Mouse (Mus musculus) activated CD4-positive, CD25-positive, alpha-beta regulatory T cell, adult 4 months (primary cell): ENCODE results near the gene Pdss2. TPM values are rescaled to one million over a fixed set of nuclear protein-coding genes. Genes with fewer than 3 reads are reported as not detected.

Experiments
- ATAC-seq: one replicate; pipeline ENCODE4 v1.8.0; 2017
- polyA plus RNA-seq, 2 experiments: library from polyadenylated mRNA; unstranded; fragments of 100-300 nt; shearing (Covaris generic); gene quantifications; one replicate each; pipeline ENCODE4 v1.2.1; 2017

Pdss2 gene
- polyA plus RNA-seq, 2 experiments from 2014 or later = 6.1 to 8.2 TPM

DNA sequence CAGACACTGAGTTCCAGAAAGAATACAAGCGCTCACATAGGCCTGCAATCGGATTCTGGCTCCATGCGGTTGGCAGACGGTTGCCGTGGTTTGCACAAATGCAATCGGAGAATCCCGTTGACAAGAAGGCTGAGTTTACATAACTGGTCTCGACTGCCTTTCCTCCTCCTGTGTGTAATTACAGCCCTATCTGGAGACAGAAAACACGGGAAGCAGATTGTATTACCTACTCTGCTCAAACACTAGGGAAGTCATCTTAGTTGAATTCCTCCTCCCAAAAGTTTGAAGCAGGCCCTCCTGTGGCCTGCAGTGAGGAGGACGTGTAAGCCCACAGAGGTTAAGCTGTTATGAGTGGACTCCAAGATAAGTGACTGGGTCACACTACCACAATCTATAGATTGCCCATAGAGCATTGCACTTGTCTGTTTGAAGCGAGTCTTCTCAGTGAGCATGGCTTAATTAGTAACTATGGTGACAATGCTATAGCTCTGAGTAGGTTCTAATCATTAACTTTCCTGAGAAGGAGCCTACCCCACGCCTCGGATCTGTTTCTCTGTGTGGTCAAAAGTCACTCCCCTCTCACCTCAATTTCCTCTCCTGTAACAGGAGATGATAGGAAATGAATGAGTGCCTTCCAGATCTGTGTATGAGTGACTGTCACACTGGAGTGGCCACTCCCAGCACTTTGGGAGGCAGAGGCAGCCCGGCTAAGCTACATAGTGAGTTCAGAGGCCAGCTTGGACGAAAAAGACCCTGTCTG is 219.9 kb downstream of the Pdss2 start:
- no peak for ATAC-seq

DNA sequence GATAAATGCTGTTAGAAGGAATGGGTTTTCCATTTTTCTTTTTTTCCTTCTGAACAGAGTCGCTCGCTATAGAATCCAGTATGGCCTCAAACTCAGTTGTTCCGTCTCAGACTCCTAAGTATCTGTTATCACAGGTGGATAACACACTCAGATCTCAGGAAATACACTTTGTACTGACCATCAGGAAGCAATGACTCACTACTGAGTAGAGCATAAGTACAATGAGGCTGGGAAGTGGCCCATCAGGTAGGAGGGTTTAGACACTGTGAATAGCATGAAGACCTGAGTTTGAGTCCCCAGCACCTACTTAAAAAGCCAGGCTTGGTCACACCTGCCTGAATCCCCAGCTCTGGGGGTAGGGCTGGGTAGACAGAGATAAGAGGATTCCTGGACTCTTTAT is 227.4 kb downstream of the Pdss2 start:
- no peak for ATAC-seq

DNA sequence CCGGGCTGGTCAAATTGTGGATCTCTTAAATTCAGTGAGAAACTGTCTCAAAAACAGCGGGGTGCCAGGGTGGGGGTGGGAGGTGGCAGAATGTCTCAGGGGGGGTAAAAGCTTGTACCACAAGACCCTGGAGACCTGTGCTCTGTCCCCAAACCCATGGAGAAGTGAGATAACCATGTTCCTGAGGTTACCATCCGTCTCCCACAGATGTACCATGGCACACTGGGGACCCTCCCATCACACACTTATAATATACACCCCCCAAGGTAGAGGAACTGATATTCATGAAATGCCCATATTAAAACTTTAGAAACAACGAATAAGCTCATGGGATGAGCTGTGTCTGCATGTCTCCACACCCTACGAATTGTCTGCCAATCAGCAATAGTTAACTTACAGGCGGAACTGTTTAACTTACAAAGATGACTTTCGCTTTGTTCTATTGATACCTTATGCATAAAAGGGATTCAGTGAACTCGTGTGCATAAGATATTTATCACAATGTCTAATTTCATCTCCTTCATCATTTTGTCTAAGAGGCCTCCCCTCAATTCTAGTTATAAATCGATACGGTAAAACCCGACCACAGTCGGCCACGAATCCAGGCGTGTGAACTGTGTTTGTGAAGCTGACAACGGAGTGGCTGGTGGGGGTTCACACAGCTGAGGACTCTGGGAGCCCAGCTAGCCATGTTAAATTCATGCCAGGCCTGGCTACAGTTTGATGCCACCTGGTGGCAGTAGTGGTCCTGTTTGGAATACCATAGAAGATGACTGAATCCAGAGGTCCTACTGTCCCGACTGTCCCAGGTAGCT is 230.8 kb downstream of the Pdss2 start:
- peak; percentile 75 for ATAC-seq

DNA sequence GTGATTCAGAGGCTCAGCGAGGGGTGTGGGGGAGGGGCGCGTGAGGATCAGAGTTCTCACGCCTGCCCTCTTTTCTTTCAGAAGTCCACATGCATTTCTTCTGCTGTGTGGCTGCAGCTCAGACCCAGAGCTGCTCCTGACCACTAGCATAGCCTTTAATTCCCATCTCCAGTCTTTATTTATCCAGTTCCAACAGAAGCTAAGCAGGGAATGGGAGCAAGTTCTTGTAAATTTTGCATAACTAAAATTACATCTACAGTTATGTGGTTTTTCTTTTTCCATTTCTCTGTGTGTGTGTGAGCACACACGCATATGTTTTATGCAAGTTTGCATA is 231.3 kb downstream of the Pdss2 start:
- ATAC-seq = no peak

DNA sequence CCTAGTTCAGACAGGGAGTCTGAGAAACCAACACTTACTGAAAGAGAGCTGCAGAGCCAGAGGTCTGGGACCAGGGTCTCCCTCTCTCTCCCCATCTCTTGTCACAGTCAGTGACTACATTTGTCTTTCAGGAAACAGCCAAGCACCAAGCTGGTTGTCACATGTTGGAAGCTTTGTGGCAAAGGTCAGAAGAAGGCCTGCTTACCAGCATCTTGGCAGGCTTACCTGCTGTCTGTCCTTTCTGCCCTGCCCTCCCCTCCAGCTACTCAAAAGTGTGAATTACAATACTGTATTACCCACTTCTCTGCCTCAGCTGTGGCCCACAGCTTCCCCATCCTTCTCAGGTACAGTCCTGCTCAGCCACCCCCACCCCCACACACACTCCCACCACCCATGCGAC is 232.9 kb downstream of the Pdss2 start:
- no peak for ATAC-seq

DNA sequence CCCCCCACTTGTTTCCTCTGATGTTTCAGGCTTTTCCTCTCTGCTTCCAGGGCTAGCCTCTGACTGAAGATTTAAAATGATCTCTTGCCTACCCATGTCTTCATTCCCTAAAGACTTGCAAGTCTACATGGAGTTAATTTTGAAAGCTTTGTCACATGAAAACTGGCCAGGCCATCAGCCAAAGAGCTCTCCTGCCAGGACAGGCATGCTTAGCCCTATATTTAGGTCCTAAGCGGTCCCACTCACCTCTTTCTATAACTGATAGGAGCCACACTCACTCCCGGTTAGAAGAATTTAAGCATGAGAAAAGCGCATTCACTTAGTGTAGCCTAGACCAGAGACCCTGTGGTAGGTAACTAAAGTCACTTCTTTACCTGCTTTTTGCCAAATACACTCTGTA is 233.4 kb downstream of the Pdss2 start:
- no peak for ATAC-seq

DNA sequence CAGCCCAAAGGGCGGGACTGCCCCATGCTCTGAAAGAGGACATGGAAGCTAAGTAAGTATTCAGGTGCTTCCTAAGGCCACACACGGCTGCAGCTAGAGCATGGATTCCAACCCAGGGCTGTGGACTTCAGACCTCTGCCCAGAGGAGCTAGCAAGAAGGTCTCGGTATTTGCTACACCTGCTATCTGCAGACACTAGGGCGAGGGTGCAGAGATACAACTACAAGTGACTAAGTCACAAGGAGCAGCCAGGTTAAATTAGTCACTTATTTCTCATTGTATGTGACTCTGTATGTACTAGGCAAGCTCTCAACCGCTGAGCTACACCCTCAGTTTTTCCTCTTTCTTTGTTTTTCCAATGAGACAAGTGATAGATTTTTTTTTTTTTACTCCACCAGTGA is 241.5 kb downstream of the Pdss2 start:
- no peak for ATAC-seq

DNA sequence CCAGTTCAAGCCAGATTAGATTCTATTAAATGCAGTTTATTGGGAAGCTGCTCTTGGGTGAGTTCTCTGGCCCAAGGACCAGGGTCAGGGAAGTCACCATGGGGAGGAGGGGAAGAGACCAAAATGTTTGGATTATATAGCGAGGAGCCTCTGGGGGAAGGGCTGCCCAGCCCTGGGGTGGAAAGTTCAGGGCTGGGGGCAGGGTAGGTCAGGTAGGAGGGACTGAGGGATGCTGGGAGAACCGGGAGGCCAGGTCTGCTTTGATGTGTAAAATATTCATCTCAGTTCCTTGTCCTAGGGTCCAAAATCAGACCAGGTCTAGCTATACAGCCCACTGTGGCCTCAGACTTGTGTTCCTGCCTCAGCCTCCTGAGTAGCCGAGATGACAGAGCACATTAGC is 241.9 kb downstream of the Pdss2 start:
- ATAC-seq = no peak

DNA sequence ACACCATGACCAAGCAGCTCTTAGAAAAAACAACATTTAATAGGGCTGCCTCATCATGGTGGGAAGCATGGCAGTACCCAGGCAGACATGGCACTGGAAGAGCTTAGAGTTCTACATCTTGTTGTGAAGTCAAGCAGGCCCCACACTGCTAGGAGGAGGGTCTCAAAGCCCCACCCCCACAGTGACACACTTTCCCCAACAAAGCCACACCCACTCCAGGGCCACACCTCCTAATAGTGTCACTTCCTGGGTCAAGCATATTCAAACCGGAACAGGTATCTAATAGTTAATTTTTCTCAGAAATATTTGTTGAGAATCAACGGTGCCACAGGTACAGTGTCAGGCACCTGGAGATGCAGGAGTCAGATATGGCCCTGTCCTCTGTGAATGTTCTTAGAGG is 244.9 kb downstream of the Pdss2 start:
- ATAC-seq = no peak

DNA sequence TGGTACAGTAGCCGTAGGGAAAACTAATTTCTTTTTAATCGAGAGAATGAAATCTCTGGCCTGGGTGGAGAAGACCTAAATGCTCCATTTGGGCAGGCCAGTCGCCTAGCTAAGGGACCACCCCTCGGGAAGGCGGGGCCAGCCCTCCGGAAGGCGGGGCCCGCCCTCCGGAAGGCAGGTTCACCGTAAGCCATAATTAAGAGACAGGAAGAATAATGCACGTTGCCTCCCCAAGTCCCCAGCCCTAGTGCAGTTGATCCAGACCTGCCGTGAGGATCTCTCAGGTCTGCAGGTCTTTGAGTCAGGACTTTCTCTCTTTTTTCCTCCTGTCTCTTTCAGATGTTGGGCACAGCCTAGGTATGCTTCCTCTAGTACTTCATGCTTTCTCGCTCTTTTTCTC is 246.4 kb downstream of the Pdss2 start:
- ATAC-seq = no peak

DNA sequence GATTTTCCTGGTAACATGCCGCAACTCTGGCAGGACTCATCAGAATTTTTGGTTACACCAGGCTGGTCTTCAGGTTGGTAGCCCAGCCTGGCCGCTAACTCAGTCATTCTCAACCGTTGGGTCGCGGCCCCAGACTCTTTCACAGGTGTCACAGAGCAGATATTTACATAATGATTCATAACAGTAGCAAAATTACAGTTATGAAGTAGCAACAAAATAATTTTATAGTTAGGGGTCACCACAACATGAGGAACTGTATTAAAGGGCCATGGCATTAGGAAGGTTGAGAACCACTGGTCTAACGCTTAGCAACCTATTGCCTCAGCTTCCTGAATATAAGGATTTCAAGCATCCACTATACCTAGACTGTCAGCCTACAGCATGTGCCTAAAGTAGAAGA is 247.0 kb downstream of the Pdss2 start:
- no peak for ATAC-seq

DNA sequence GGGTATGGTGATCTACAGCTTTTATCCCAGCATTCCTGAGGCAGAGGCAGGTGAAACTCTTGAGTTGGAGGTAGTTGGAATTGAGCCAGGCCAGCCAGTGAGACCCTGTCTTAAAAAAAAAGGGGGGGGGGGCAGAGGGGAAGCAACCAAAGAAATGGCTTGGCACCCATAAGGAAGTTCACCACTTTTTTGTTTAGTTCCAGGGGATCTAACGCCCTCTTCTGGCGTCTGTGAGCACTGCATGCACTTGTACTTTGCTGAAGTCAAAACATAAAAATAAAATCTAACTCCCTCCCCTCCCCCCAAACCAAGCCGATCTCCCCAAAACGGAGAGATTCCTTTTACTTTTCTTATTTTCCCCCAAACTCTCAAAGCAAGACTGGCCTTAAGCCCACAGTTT is 254.1 kb downstream of the Pdss2 start:
- no peak for ATAC-seq

DNA sequence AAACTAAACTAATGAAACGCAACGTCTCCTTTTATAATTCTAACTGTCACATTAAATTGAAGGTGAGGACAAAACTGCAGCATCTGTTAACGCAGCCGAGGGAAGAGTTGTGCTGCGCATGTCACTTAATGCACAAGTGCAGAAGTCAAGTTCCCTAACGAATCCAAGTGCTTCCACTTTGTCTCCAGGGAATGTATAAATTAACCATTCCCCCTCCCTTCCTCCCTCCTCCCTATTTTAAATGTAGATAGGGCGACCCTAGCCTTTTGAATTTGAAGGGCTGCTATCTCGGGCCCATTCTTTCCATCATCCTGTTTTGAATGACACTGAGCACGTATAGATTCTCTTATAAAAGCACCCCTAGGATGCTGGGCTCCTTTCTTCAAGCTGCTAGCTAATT is 256.2 kb downstream of the Pdss2 start:
- no peak for ATAC-seq

DNA sequence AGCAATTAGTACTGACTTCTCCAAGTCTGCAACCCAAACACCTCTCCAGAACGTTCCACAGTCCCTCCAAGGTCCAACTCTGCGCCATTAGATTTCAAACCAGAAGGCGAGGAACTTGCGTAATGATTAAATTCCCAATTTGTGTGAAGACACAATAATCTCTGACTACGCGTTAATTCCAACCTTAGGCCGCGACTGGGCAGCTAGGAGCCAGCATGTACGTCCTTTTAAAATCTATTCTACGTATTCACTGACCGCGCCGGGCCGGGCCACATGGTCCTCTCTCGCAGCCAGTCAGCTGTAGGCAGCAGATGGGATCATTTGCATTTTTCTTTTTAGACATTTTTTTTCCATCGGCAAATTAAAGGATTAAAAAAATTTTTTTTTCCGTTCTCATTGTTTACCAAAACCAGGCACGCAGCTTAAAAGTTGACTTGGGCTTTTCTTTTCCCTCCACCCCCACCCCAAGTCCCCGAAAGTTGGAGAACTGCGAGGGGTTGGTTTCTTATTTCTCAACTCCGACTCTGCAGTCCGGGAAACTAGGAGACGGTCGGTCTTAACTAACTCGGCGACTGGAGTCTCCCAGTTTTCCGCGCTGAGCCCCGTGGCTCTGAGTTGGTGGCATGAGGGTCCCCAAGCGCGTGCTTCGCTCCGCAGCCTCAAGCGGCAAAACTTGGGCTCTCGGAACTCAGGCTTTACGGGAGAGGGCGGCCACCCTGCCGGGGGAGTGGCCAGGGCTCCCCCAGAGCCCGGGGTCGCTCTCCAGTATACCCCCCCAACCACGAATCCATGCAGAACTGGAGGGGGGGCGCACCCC is 256.8 kb downstream of the Pdss2 start:
- no peak for ATAC-seq

DNA sequence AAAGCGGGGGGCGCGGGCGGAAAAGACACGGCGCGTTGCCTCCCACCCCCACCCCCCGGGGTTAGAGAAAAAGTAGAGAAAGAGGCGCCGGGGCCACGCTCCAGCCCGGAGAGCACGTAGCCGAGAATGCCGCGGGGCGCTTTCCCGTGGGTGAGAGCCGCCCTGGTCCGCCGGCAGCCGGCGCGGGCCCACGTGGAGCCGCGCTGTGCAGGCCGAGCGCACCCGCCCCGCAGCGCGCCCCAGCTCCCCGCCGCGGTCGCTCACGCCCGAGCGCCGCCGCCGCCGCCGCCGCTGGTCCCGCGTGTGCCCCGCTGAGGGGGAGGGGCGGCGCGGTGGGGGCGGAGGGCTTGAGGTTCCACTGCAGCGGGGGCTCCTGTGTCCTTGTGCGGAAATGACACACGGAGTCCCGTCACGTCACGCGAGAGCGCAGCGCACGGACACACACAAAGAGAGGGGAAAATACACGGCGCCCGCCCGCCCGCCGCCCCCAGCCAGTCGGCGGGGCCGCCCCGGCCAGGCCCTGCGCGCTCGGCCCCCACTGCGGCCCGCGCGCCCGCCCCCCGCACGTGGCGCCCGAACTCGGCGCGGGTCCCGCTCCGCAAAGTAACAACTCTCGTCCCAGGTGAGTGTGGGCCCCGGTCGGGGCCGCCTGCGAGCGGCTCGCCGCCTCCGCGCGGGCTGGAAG is 257.6 kb downstream of the Pdss2 start, which contains the start of gene Bend3:
Gene Bend3, plus strand, starts transcription at position 81 of the 685 bp plus-strand sequence.
- peak; percentile 5 for ATAC-seq

DNA sequence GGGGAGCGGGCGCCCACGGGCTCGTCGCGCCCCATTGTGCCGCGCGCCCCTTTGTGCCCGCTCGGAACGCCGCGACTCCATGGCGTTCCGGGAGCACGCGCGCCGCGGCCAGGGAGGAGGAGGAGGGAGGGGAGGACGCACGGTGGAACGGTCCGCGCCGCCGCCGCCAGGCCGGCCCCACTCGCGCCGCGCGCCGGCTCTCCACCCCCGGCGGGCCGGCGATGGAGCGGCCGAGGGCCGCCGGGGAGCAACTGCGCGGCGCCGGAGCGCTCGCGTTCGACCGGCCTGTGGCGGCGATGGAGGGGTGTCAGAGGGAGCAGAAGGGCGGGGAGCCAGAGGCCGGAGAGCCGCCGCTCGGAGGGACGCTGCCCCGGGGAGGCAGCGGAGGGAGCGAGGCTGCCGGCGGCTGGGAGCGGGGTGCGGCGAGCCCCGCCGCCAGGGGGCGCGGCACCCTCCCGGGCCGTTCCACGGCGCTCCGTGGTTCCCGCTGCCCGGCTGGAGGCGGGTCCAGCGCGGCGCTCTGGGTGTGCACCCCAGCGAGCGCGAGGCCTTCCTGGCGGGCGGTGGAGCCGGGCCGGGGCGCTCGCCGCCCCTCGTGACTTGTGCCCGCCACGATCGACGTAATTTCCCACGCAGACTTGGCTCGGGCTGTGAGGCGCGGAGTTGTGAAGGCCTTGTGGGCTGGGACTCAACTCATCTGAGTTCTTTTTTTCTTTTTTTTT is 258.3 kb downstream of the Pdss2 start:
- peak; percentile 87 for ATAC-seq

DNA sequence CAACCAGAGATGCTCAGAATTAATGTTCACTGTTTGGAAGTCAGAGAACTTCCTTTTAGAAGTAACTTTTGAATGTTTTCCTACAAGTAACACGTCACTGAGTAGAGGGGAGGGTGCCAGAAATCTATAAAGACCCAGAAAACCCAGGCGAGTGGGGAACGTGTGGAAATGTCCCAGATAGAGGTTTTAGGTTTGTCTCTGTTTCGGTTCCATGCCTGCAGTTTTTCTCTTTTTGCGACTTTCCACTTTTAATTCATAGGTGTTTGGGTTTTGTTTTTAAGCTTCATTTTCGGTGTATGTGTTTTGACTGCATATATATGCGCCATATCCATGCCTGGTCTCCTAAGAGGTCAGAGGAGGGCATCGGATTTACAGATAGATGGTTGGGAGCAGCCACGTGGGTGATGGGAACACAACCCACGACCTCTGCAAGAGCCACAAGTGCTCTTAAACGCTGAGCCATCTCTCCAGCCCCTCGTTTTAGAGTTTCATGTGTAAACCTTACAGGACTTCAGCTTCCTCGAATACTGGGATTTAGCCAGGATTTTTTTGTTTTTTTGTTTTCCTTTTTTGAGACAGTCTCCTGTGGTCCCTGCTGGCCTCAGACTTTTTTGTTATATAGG is 259.1 kb downstream of the Pdss2 start:
- ATAC-seq = no peak

DNA sequence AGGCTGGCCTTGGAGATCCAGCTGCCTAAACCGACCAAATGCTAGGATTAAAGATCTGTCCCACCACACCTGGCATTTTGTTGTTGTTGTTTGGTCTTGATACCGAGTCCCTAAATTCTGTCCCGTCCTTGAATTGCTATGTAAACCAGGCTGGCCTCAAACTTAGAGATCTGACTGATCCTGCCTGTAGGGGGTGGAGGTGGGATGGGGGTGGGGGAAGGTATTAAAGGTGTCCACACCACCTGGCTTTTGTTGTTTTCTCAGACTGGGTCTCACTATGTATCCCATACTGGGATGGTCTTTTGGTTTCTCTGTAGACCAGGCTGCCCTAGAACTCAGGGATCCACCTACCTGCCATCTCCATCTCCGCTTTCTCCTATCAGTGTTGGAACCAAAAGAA is 259.9 kb downstream of the Pdss2 start:
- no peak for ATAC-seq

DNA sequence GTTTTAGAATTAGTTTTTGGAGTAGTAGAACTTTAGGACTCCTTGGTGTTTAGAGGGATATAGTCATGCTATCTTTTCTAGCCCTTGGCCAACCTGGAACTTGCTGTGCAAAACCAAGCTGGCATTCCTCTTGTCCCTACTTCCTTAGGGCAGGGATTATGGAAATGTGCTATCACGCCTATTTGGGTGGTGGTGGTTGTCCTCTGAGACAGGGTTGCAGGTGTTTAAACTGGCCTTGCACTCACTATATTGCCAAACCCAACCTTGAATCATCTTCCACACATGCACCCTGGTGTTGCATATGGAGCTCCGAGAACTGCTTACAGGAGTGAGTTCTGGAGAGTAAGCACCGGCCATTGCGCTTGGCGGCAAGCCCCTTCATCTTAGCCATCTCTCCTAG is 260.7 kb downstream of the Pdss2 start:
- no peak for ATAC-seq

DNA sequence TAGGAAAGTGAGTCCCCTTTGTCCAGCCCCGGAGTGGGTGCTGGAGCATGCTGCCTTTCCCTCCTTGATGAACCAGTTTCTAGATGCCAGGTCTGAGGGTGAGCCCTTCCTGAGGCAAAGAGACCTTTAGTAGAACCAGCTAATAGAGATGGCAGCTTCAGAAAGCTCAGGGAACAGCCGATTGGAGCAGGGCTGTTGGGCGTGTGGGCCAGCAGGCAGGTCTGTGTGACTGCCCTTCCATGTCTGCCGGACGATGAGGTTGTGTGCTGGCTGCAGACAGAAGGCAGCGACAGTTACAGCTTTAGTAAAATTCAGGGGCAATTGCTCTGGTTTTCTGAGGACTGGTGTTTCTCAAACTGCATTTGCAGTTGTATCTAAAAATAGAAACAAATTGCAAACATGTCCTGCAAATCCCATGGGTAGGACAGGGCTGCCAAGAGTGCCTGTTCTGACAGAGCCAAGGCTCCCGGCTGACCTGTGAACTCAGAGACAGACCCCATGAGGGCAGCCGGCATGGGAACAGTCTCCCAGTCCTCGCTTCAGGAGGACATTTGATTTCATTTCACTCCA is 262.2 kb downstream of the Pdss2 start:
- no peak for ATAC-seq

DNA sequence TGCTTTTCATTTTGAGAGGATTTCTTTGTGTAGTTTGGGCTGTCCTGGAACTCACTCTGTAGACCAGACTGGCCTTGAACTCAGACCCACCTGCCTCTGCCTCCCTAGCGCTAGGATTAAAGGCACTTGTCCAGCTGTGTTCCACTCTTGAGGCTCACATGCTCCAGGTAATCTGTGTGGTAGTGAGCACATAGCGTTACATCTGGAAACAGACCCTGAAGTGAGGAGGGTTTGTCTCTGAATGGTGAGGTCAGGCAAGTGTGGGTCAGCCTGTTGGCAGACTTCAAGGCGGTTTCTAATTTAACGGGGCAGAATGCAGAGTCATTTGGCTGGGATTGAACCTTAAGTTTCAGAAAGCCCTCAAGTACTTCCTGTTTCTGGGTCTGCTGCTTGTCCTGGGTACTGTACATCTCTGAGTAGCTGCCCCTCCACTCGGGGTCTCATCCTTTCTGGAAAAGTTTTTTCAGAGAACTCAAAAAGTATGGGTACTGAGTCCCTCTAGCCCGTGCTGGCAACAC is 264.5 kb downstream of the Pdss2 start:
- ATAC-seq = no peak
